Mouse (Mus musculus) neural tube, embryonic 15.5 days (tissue): Measurements from ENCODE around the gene Adar. TPM values are rescaled to one million over a fixed set of nuclear protein-coding genes. Genes with fewer than 3 reads are reported as not detected.

Experiments used
- ATAC-seq: fragments of 200-750 bp; cut with Nextera tagmentation; 2 replicates; pipeline ENCODE4 v1.8.0; 2017; ENCODE audit warnings: mild to moderate bottlenecking, moderate TSS enrichment, moderate library complexity; ENCODE audit not compliant: low FRiP score
- H3K27ac ChIP-seq: fragments of 300-500 bp; sonication (generic); replicated peaks from 2 replicates; pipeline ENCODE4 v1.5.1; 2015; ENCODE audit warnings: mild to moderate bottlenecking, inconsistent platforms
- H3K27me3 ChIP-seq: fragments of 300-500 bp; sonication (generic); replicated peaks from 2 replicates; pipeline ENCODE4 v1.6.1; 2015; ENCODE audit warnings: inconsistent platforms
- H3K36me3 ChIP-seq: fragments of 300-500 bp; sonication (generic); 2 replicates; pipeline ENCODE4 v1.6.1; 2015; ENCODE audit warnings: inconsistent platforms
- H3K4me1 ChIP-seq: fragments of 300-500 bp; sonication (generic); 2 replicates; pipeline ENCODE4 v1.6.1; 2015; ENCODE audit warnings: inconsistent platforms
- H3K4me2 ChIP-seq: fragments of 300-500 bp; sonication (generic); 2 replicates; pipeline ENCODE4 v1.6.1; 2015; ENCODE audit warnings: inconsistent platforms, mild to moderate bottlenecking, moderate library complexity
- H3K4me3 ChIP-seq: fragments of 300-500 bp; sonication (generic); replicated peaks from 2 replicates; pipeline ENCODE4 v1.5.1; 2015; ENCODE audit warnings: mild to moderate bottlenecking, inconsistent platforms
- H3K9ac ChIP-seq: fragments of 300-500 bp; sonication (generic); replicated peaks from 2 replicates; pipeline ENCODE4 v1.6.1; 2015; ENCODE audit warnings: mild to moderate bottlenecking, inconsistent platforms
- H3K9me3 ChIP-seq: fragments of 300-500 bp; sonication (generic); replicated peaks from 2 replicates; pipeline ENCODE4 v1.6.1; 2016; ENCODE audit warnings: inconsistent platforms
- WGBS: fragments of 180-500 bp; shearing (Covaris S2); methylation state at CpG from one replicate; pipeline ENCODE4 v1.1.7; 2015; ENCODE audit warnings: mixed read lengths; 5-methylcytosine and 5-hydroxymethylcytosine counted together
- polyA plus RNA-seq: library from polyadenylated mRNA; unstranded; fragments of >200 nt; fragmentation: Nextera tagmentation; extraction: Ambion mirVana; gene quantifications from 2 replicates; pipeline ENCODE4 v1.2.1, GENCODE M21; 2015

Gene Adar
- polyA plus RNA-seq, 1 experiment from 2014 or later, result 24.6 TPM

DNA sequence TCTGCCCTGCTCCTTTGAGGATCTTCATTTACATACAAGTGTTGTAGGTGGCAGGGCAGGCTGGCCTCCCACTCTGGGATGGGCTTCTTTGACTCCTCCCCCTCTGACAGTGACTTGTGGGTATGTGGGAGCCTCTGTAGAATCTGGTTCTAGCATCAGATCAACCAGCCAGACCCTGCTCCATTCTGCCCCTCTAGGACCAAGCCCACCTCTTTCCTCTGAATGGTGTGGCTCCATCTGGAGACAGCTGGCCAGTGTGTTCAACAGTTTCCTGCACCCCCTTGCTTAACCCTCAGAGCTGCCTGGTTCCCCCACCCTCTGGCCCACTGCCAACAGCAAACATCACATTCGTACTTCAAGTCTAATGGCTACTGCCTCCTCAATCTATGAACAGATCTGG is 37.5 kb downstream of the Adar start:
- Histone ChIP-seq H3K36me3 (peaks cover 89% of the 10 kb centered on the region), H3K4me1 (no peaks in the 10 kb centered on the region), H3K4me2 (no peak overlapping the region), H3K9me3 (no peaks in the 10 kb centered on the region), H3K4me3 (no peak overlapping the region), H3K27me3 (no peaks in the 10 kb centered on the region), H3K27ac (no peak overlapping the region), H3K9ac (no peak overlapping the region)
- WGBS, result 17% methylated on average over 1 of the region's 1 CpGs
- peak; percentile 54; the same call in 1 of the 2 replicates for ATAC-seq

- Histone ChIP-seq H3K4me1 (peaks cover 26% of the 10 kb centered on the region), H3K27me3 (no peaks in the 10 kb centered on the region), H3K36me3 (peaks cover 73% of the 10 kb centered on the region), H3K4me2 (no peak overlapping the region), H3K9me3 (no peaks in the 10 kb centered on the region), H3K9ac (no peak overlapping the region), H3K4me3 (no peak overlapping the region), H3K27ac (no peak overlapping the region)
- ATAC-seq, result no peak
- 84% methylated on average over 6 of the region's 6 CpGs for WGBS
Measured at GRCm38 (mm10) chr3:89755283-89755682, 40.5 kb downstream of the Adar start.

DNA sequence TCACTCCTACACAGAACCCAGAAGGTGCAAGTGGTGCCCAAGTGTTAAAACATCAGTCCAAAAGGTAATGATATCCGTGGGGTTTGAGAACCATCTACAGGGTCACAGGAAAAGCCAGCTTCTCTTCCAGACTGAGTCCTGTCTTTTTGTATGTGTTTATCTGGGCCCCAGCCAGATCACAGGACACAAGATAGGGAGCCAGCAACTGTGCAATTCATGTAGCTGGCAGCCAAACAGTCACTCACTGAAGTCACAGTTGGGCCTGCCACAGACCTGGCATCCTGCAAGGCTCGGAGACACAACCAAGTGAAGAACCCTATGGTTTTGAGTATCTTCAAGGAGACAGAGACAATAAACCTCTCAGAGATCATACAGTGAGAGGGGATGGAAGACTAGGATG is 43.0 kb downstream of the Adar start:
- Histone ChIP-seq H3K9ac (peak overlapping the region; percentile 3; the same call in 1 of the 2 replicates), H3K4me1 (peaks cover 37% of the 10 kb centered on the region), H3K27me3 (no peaks in the 10 kb centered on the region), H3K9me3 (no peaks in the 10 kb centered on the region), H3K4me2 (0 out of 2 replicates have a peak overlapping the region, but pooled peaks have one; percentile 47), H3K4me3 (no peak overlapping the region), H3K36me3 (peaks cover 69% of the 10 kb centered on the region), H3K27ac (no peak overlapping the region)
- no peak for ATAC-seq
- 88% methylated on average over 2 of the region's 2 CpGs for WGBS

GRCm38 (mm10) chr3:89759786-89760185 is 45.0 kb downstream of the Adar start:
- Histone ChIP-seq H3K27ac (no peak overlapping the region; the same call in 1 of the 2 replicates), H3K4me1 (peaks cover 55% of the 10 kb centered on the region)

DNA sequence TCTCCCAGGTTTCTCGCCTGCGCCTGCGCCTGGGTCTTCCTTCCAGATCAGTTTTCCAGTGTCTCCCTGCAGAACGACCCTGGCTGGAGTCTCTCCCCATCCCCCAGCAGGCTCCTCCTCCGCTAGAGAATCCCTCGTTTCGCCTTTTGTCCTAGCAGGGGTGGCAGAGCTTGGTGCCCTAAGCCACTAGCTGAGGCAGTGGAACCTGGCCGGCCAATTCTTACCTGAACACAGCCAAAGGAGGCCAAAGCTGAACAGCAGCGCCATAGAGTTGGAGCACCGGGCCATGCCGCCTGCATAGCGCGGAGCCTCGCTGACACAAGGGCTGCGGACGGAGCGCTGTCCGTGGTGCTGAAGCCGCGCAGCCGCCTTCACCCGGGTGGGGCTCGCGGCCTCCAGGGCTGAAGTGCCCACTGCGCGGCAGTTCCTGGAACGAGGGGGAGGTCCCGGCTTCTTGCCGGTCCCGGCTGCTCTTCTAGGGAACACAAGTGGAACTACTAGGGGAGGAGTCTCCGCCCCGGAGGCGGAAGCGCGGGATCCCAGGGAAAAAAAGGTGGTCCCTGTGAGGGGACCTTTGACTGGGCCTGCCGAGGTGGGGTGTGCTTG is 49.4 kb downstream of the Adar start, which contains the start of gene Chrnb2:
TSS of gene Chrnb2 (minus strand) at position 514 of the 606 bp plus-strand sequence.
- H3K9me3 ChIP-seq, result no peaks in the 10 kb centered on the region
- WGBS, result under 1% methylated on average over 36 of the region's 36 CpGs
- H3K27me3 ChIP-seq, result no peaks in the 10 kb centered on the region
- peak within 1 kb of the TSS; percentile 70 for H3K4me3 ChIP-seq
- peak within 1 kb of the TSS; percentile 86 for H3K27ac ChIP-seq
- peak; percentile 81 for ATAC-seq
- H3K9ac ChIP-seq, result peak within 1 kb of the TSS; percentile 75
- H3K36me3 ChIP-seq, result peaks cover 21% of the 10 kb centered on the region
- H3K4me2 ChIP-seq, result peak within 1 kb of the TSS; percentile 77
- peaks cover 46% of the 10 kb centered on the region for H3K4me1 ChIP-seq

More at GRCm38 (mm10) chr3:89759786-89760185, 45.0 kb downstream of the Adar start:
- H3K27me3 ChIP-seq, result no peaks in the 10 kb centered on the region
- peaks cover 56% of the 10 kb centered on the region for H3K36me3 ChIP-seq
- peak overlapping the region; percentile 18; the same call in 1 of the 2 replicates for H3K9ac ChIP-seq
- ATAC-seq, result no peak
- 40% methylated on average over 3 of the region's 3 CpGs for WGBS
- peak overlapping the region; percentile 9; the same call in 1 of the 2 replicates for H3K4me3 ChIP-seq
- H3K9me3 ChIP-seq, result no peaks in the 10 kb centered on the region
- H3K4me2 ChIP-seq, result peak overlapping the region; percentile 47

GRCm38 (mm10) chr3:89769584-89769983 is 54.8 kb downstream of the Adar start:
- Histone ChIP-seq H3K4me1 (peaks cover 33% of the 10 kb centered on the region), H3K4me3 (no peak overlapping the region), H3K36me3 (no peaks in the 10 kb centered on the region), H3K9me3 (no peaks in the 10 kb centered on the region), H3K4me2 (no peak overlapping the region), H3K27ac (no peak overlapping the region), H3K9ac (no peak overlapping the region), H3K27me3 (no peaks in the 10 kb centered on the region)
- ATAC-seq, result no peak
- WGBS, result 78% methylated on average over 7 of the region's 7 CpGs

DNA sequence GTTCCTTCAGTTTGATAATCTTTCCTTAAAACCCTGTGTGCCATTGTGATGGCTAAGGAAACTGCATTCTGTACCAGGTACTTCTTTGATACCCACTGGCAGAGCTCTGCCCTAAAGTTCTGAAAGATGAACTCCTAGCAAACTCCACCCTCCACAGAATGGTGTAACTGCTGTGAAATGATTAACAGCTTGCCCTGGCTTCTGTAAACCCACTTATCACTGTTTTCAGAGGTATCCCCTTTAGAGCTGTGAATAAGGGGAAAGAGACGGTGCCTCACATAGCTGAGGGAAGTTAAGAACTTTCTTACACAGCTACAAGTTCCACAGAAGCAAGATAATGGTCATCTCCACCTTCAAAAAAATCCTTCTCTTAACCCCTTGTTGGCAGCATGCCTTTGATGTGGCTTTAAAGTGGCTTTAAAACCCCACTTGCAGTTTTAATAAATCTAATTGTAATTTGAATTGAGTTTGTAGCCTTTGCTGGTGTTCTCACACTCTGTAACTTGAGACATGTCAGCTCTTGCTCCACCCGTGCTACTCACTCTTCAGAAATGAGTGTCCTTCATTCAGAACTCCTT is 55.7 kb downstream of the Adar start:
- H3K27ac ChIP-seq, result no peak overlapping the region
- no peaks in the 10 kb centered on the region for H3K9me3 ChIP-seq
- no peak overlapping the region for H3K4me3 ChIP-seq
- ATAC-seq, result no peak
- H3K36me3 ChIP-seq, result no peaks in the 10 kb centered on the region
- H3K4me2 ChIP-seq, result no peak overlapping the region
- 66% methylated on average over 2 of the region's 2 CpGs for WGBS
- H3K4me1 ChIP-seq, result peaks cover 34% of the 10 kb centered on the region
- H3K9ac ChIP-seq, result no peak overlapping the region; the same call in 1 of the 2 replicates
- no peaks in the 10 kb centered on the region for H3K27me3 ChIP-seq

- under 1% methylated on average over 17 of the region's 17 CpGs for WGBS
Measured at GRCm38 (mm10) chr3:89772588-89772967, 57.8 kb downstream of the Adar start.

GRCm38 (mm10) chr3:89772968-89773709 is 58.3 kb downstream of the Adar start, which contains the start of gene Ube2q1:
Gene Ube2q1 (plus strand): TSS chr3:89773616.
- peak; percentile 97 for ATAC-seq
- WGBS, result under 1% methylated on average over 67 of the region's 90 CpGs
- H3K4me1 ChIP-seq, result peaks cover 39% of the 10 kb centered on the region

More at GRCm38 (mm10) chr3:89772588-89772967, 57.8 kb downstream of the Adar start:
- peaks cover 39% of the 10 kb centered on the region for H3K4me1 ChIP-seq
- ATAC-seq, result peak; percentile 78
- H3K9ac ChIP-seq, result peak overlapping the region; percentile 97
- H3K9me3 ChIP-seq, result no peaks in the 10 kb centered on the region
- peaks cover 15% of the 10 kb centered on the region for H3K36me3 ChIP-seq
- H3K4me2 ChIP-seq, result peak overlapping the region; percentile 89
- peak overlapping the region; percentile 98 for H3K27ac ChIP-seq
- no peaks in the 10 kb centered on the region for H3K27me3 ChIP-seq
- peak overlapping the region; percentile 95 for H3K4me3 ChIP-seq

GRCm38 (mm10) chr3:89773740-89774211 is 59.0 kb downstream of the Adar start:
- Histone ChIP-seq H3K4me1 (peaks cover 39% of the 10 kb centered on the region), H3K9me3 (no peaks in the 10 kb centered on the region), H3K27ac (peak overlapping the region; percentile 98), H3K27me3 (no peaks in the 10 kb centered on the region), H3K4me3 (peak overlapping the region; percentile 95), H3K36me3 (peaks cover 26% of the 10 kb centered on the region), H3K4me2 (peak overlapping the region; percentile 89), H3K9ac (peak overlapping the region; percentile 97)
- under 1% methylated on average over 27 of the region's 37 CpGs for WGBS
- peak; percentile 3; the same call in 1 of the 2 replicates for ATAC-seq

More at GRCm38 (mm10) chr3:89772968-89773709, 58.3 kb downstream of the Adar start, which contains the start of gene Ube2q1:
- peak within 1 kb of the TSS; percentile 95 for H3K4me3 ChIP-seq
- H3K27ac ChIP-seq, result peak within 1 kb of the TSS; percentile 98
- peaks cover 20% of the 10 kb centered on the region for H3K36me3 ChIP-seq
- no peaks in the 10 kb centered on the region for H3K27me3 ChIP-seq
- peak within 1 kb of the TSS; percentile 97 for H3K9ac ChIP-seq
- peak within 1 kb of the TSS; percentile 89 for H3K4me2 ChIP-seq
- H3K9me3 ChIP-seq, result no peaks in the 10 kb centered on the region

GRCm38 (mm10) chr3:89774236-89774960 is 59.6 kb downstream of the Adar start:
- WGBS, result 44% methylated on average over 15 of the region's 15 CpGs
- H3K27ac ChIP-seq, result peak overlapping the region; percentile 98
- H3K36me3 ChIP-seq, result peaks cover 32% of the 10 kb centered on the region
- ATAC-seq, result no peak
- peaks cover 39% of the 10 kb centered on the region for H3K4me1 ChIP-seq
- H3K4me2 ChIP-seq, result peak overlapping the region; percentile 89
- H3K9ac ChIP-seq, result peak overlapping the region; percentile 97
- H3K27me3 ChIP-seq, result no peaks in the 10 kb centered on the region
- H3K4me3 ChIP-seq, result peak overlapping the region; percentile 95
- H3K9me3 ChIP-seq, result no peaks in the 10 kb centered on the region
